Mouse (Mus musculus) liver, embryonic 15.5 days (tissue): ENCODE data around the gene Casp6. TPM values are rescaled to one million over a fixed set of nuclear protein-coding genes. Genes with fewer than 3 reads are reported as not detected.

Source experiments
- ATAC-seq: fragments of 200-750 bp; cut with Nextera tagmentation; 2 replicates; pipeline ENCODE4 v1.8.0; 2017; ENCODE audit warnings: moderate number of reproducible peaks, mild to moderate bottlenecking, moderate library complexity; ENCODE audit not compliant: insufficient read depth
- H3K27ac ChIP-seq: fragments of 300-500 bp; sonication (generic); replicated peaks from 2 replicates; pipeline ENCODE4 v1.5.1; 2015; ENCODE audit warnings: mild to moderate bottlenecking, inconsistent platforms
- H3K27me3 ChIP-seq: fragments of 300-500 bp; sonication (generic); 2 replicates; pipeline ENCODE4 v1.6.1; 2015; ENCODE audit warnings: mild to moderate bottlenecking, inconsistent platforms
- H3K36me3 ChIP-seq: fragments of 300-500 bp; sonication (generic); replicated peaks from 2 replicates; pipeline ENCODE4 v1.6.1; 2015; ENCODE audit warnings: moderate library complexity, mild to moderate bottlenecking, inconsistent platforms
- H3K4me1 ChIP-seq: fragments of 300-500 bp; sonication (generic); replicated peaks from 2 replicates; pipeline ENCODE4 v1.6.1; 2015; ENCODE audit warnings: inconsistent platforms
- H3K4me2 ChIP-seq: fragments of 300-500 bp; sonication (generic); 2 replicates; pipeline ENCODE4 v1.6.1; 2015; ENCODE audit warnings: moderate library complexity, mild to moderate bottlenecking, inconsistent platforms
- H3K4me3 ChIP-seq: fragments of 300-500 bp; sonication (generic); replicated peaks from 2 replicates; pipeline ENCODE4 v1.5.1; 2015; ENCODE audit warnings: mild to moderate bottlenecking, inconsistent platforms
- H3K9ac ChIP-seq: fragments of 300-500 bp; sonication (generic); 2 replicates; pipeline ENCODE4 v1.6.1; 2015; ENCODE audit warnings: moderate library complexity, mild to moderate bottlenecking, inconsistent platforms
- H3K9me3 ChIP-seq: fragments of 300-500 bp; sonication (generic); replicated peaks from 2 replicates; pipeline ENCODE4 v1.6.1; 2016; ENCODE audit warnings: inconsistent platforms
- WGBS: fragments of 180-500 bp; shearing (Covaris S2); methylation state at CpG from one replicate; pipeline ENCODE4 v1.1.7; 2015; ENCODE audit warnings: mixed read lengths; ENCODE audit not compliant: insufficient replicate concordance; 5-methylcytosine and 5-hydroxymethylcytosine counted together
- polyA plus RNA-seq: library from polyadenylated mRNA; unstranded; fragments of >200 nt; fragmentation: Nextera tagmentation; extraction: Ambion mirVana; gene quantifications from 2 replicates; pipeline ENCODE4 v1.2.1, GENCODE M21; 2015

Casp6 gene
- polyA plus RNA-seq, 1 experiment from 2014 or later: 30.6 TPM

- ATAC-seq: no peak
- Histone ChIP-seq H3K27ac (no peak overlapping the region), H3K9ac (no peak overlapping the region), H3K36me3 (peaks cover 14% of the 10 kb centered on the region), H3K4me2 (no peak overlapping the region), H3K4me1 (no peaks in the 10 kb centered on the region), H3K9me3 (no peaks in the 10 kb centered on the region), H3K27me3 (no peaks in the 10 kb centered on the region), H3K4me3 (no peak overlapping the region)
- WGBS: 16% methylated on average over 13 of the region's 13 CpGs
Measured at GRCm38 (mm10) chr3:129918434-129918833, 17.2 kb downstream of the Casp6 start.

- Histone ChIP-seq H3K36me3 (no peaks in the 10 kb centered on the region), H3K27ac (no peak overlapping the region), H3K4me1 (no peaks in the 10 kb centered on the region), H3K9me3 (no peaks in the 10 kb centered on the region), H3K4me2 (no peak overlapping the region), H3K9ac (no peak overlapping the region), H3K27me3 (no peaks in the 10 kb centered on the region), H3K4me3 (no peak overlapping the region)
- no peak for ATAC-seq
- 73% methylated on average over 7 of the region's 7 CpGs for WGBS
Measured at GRCm38 (mm10) chr3:129923581-129923980, 22.4 kb downstream of the Casp6 start.

- 75% methylated on average over 3 of the region's 3 CpGs for WGBS
- no peaks in the 10 kb centered on the region for H3K4me1 ChIP-seq
- ATAC-seq: no peak
- no peak overlapping the region for H3K9ac ChIP-seq
- no peaks in the 10 kb centered on the region for H3K27me3 ChIP-seq
- H3K27ac ChIP-seq: no peak overlapping the region
- H3K4me2 ChIP-seq: no peak overlapping the region
- no peaks in the 10 kb centered on the region for H3K9me3 ChIP-seq
- H3K36me3 ChIP-seq: no peaks in the 10 kb centered on the region
- no peak overlapping the region for H3K4me3 ChIP-seq
Measured at GRCm38 (mm10) chr3:129925861-129926260, 24.6 kb downstream of the Casp6 start.

GRCm38 (mm10) chr3:129930213-129930778 is 29.1 kb downstream of the Casp6 start:
- no peaks in the 10 kb centered on the region for H3K4me1 ChIP-seq
- no peaks in the 10 kb centered on the region for H3K36me3 ChIP-seq
- no peak overlapping the region for H3K9ac ChIP-seq
- H3K4me3 ChIP-seq: no peak overlapping the region
- H3K4me2 ChIP-seq: no peak overlapping the region
- 53% methylated on average over 6 of the region's 6 CpGs for WGBS
- H3K9me3 ChIP-seq: no peaks in the 10 kb centered on the region
- ATAC-seq: no peak
- H3K27ac ChIP-seq: no peak overlapping the region
- no peaks in the 10 kb centered on the region for H3K27me3 ChIP-seq

GRCm38 (mm10) chr3:129932443-129932842 is 31.2 kb downstream of the Casp6 start:
- no peaks in the 10 kb centered on the region for H3K4me1 ChIP-seq
- ATAC-seq: no peak
- no peaks in the 10 kb centered on the region for H3K36me3 ChIP-seq
- H3K9ac ChIP-seq: no peak overlapping the region
- WGBS: 21% methylated on average over 4 of the region's 4 CpGs
- no peak overlapping the region for H3K4me2 ChIP-seq
- no peak overlapping the region for H3K27ac ChIP-seq
- no peaks in the 10 kb centered on the region for H3K27me3 ChIP-seq
- no peak overlapping the region for H3K4me3 ChIP-seq
- no peaks in the 10 kb centered on the region for H3K9me3 ChIP-seq

GRCm38 (mm10) chr3:129936561-129936960 is 35.3 kb downstream of the Casp6 start:
- H3K9ac ChIP-seq: no peak overlapping the region
- no peak overlapping the region for H3K4me3 ChIP-seq
- H3K9me3 ChIP-seq: no peaks in the 10 kb centered on the region
- no peak overlapping the region for H3K4me2 ChIP-seq
- WGBS: 47% methylated on average over 9 of the region's 9 CpGs
- no peaks in the 10 kb centered on the region for H3K4me1 ChIP-seq
- no peak overlapping the region for H3K27ac ChIP-seq
- H3K27me3 ChIP-seq: no peaks in the 10 kb centered on the region
- no peaks in the 10 kb centered on the region for H3K36me3 ChIP-seq
- no peak for ATAC-seq

GRCm38 (mm10) chr3:129937848-129938247 is 36.6 kb downstream of the Casp6 start:
- H3K9me3 ChIP-seq: no peaks in the 10 kb centered on the region
- WGBS: 47% methylated on average over 3 of the region's 3 CpGs
- H3K27ac ChIP-seq: no peak overlapping the region
- H3K9ac ChIP-seq: no peak overlapping the region
- H3K27me3 ChIP-seq: no peaks in the 10 kb centered on the region
- H3K4me2 ChIP-seq: no peak overlapping the region
- no peaks in the 10 kb centered on the region for H3K36me3 ChIP-seq
- ATAC-seq: no peak
- H3K4me1 ChIP-seq: no peaks in the 10 kb centered on the region
- H3K4me3 ChIP-seq: no peak overlapping the region

- H3K9ac ChIP-seq: no peak overlapping the region
- no peaks in the 10 kb centered on the region for H3K36me3 ChIP-seq
- no peaks in the 10 kb centered on the region for H3K4me1 ChIP-seq
- no peaks in the 10 kb centered on the region for H3K27me3 ChIP-seq
- no peak overlapping the region for H3K4me3 ChIP-seq
- no peak overlapping the region for H3K27ac ChIP-seq
- ATAC-seq: no peak
- WGBS: 65% methylated on average over 7 of the region's 7 CpGs
- no peak overlapping the region for H3K4me2 ChIP-seq
- no peaks in the 10 kb centered on the region for H3K9me3 ChIP-seq
Measured at GRCm38 (mm10) chr3:129939058-129939457, 37.8 kb downstream of the Casp6 start.

- H3K27ac ChIP-seq: no peak overlapping the region
- no peak overlapping the region for H3K4me2 ChIP-seq
- 91% methylated on average over 2 of the region's 2 CpGs for WGBS
- no peaks in the 10 kb centered on the region for H3K36me3 ChIP-seq
- H3K4me1 ChIP-seq: peaks cover 3% of the 10 kb centered on the region
- H3K27me3 ChIP-seq: no peaks in the 10 kb centered on the region
- H3K9ac ChIP-seq: no peak overlapping the region
- H3K4me3 ChIP-seq: no peak overlapping the region
- no peaks in the 10 kb centered on the region for H3K9me3 ChIP-seq
- no peak for ATAC-seq
Measured at GRCm38 (mm10) chr3:129940780-129941179, 39.6 kb downstream of the Casp6 start.

- Histone ChIP-seq H3K27ac (no peak overlapping the region), H3K4me3 (no peak overlapping the region), H3K27me3 (no peaks in the 10 kb centered on the region), H3K9me3 (no peaks in the 10 kb centered on the region), H3K4me2 (no peak overlapping the region), H3K9ac (no peak overlapping the region), H3K4me1 (peaks cover 8% of the 10 kb centered on the region), H3K36me3 (no peaks in the 10 kb centered on the region)
- ATAC-seq: no peak
- WGBS: 87% methylated on average over 1 of the region's 1 CpGs
Measured at GRCm38 (mm10) chr3:129941291-129941690, 40.1 kb downstream of the Casp6 start.

GRCm38 (mm10) chr3:129943813-129944212 is 42.6 kb downstream of the Casp6 start:
- Histone ChIP-seq H3K4me1 (peaks cover 20% of the 10 kb centered on the region), H3K27me3 (no peaks in the 10 kb centered on the region), H3K27ac (no peak overlapping the region), H3K4me2 (no peak overlapping the region), H3K9me3 (no peaks in the 10 kb centered on the region), H3K9ac (no peak overlapping the region), H3K4me3 (no peak overlapping the region), H3K36me3 (no peaks in the 10 kb centered on the region)
- WGBS: 22% methylated on average over 4 of the region's 4 CpGs
- no peak for ATAC-seq

- Histone ChIP-seq H3K4me3 (no peak overlapping the region), H3K36me3 (no peaks in the 10 kb centered on the region), H3K9ac (no peak overlapping the region), H3K27ac (no peak overlapping the region), H3K9me3 (no peaks in the 10 kb centered on the region), H3K27me3 (no peaks in the 10 kb centered on the region), H3K4me2 (peak overlapping the region; percentile 20), H3K4me1 (peaks cover 20% of the 10 kb centered on the region)
- ATAC-seq: peak; percentile 76
- WGBS: 13% methylated on average over 5 of the region's 5 CpGs
Measured at GRCm38 (mm10) chr3:129946217-129946914, 45.1 kb downstream of the Casp6 start.
